Mouse (Mus musculus) CH12.LX (cell line): ENCODE measurements at regions not wholly inside any gene's neighbourhood (a gene's known extent, or its start where the extent isn't known, plus 50 kb on each side); places are given as distances from the start of the nearest gene placed in this dataset.

Experiments used
- CTCF ChIP-seq, 2 experiments: IDR thresholded peaks in 1 of 2; conservative IDR thresholded peaks in 1 of 2; 2 replicates each; pipeline ENCODE4 v1.5.1; 2011 to 2012; ENCODE audit warnings: low read depth in 2 of 2, low read length in 2 of 2, improper control_type of control experiment in 1 of 2, inconsistent platforms in 1 of 2, mild to moderate bottlenecking in 1 of 2, moderate library complexity in 1 of 2
- HCFC1 ChIP-seq: IDR thresholded peaks from 2 replicates; pipeline ENCODE4 v1.6.1; 2012; ENCODE audit warnings: low read depth, mild to moderate bottlenecking, inconsistent platforms, low read length, improper control_type of control experiment
- POLR2A ChIP-seq: IDR thresholded peaks from 2 replicates; pipeline ENCODE4 v1.6.1; 2011; ENCODE audit warnings: low read depth, mild to moderate bottlenecking, improper control_type of control experiment, low read length

DNA sequence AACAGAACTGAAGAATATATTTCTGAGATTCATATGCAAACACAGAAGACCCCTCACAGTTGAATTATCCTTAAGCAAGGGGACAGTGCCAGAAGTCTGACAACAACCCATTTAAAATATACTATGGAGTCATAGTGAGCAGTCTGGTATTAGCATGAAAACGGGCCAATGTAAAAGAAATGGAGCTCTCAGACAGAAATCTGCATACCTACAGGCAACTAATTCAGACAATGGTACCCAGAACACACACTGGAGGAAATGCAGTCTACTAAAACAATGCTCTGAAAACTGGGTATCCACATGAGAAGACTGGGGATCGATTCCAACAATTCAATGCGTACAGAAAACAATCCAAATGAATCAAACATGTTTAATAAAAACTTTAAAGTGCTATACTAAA is 832.1 kb downstream of the Efna5 start:
- TF ChIP-seq POLR2A: no peak
- no peak for TF ChIP-seq CTCF (conservative IDR thresholded peaks at IDR 0.05 in 1 of 2, IDR thresholded peaks at IDR 0.05 in 1 of 2; ENCODE audit: low read depth in 2 of 2, low read length in 2 of 2)
- no peak for TF ChIP-seq HCFC1
